Mouse (Mus musculus) midbrain, embryonic 16.5 days (tissue): ENCODE measurements around the gene Sept9. TPM values are rescaled to one million over a fixed set of nuclear protein-coding genes. Genes with fewer than 3 reads are reported as not detected.

Experiments used
- ATAC-seq: fragments of 200-750 bp; cut with Nextera tagmentation; 2 replicates; pipeline ENCODE4 v1.8.0; 2017; ENCODE audit warnings: moderate TSS enrichment
- H3K27ac ChIP-seq: fragments of 300-500 bp; sonication (generic); 2 replicates; pipeline ENCODE4 v1.5.1; 2014; ENCODE audit warnings: mild to moderate bottlenecking, low read length, mixed read lengths
- H3K27me3 ChIP-seq: fragments of 300-500 bp; sonication (generic); 2 replicates; pipeline ENCODE4 v1.6.1; 2014; ENCODE audit warnings: low read depth, low read length, mixed read lengths; ENCODE audit not compliant: control insufficient read depth, insufficient read depth
- H3K36me3 ChIP-seq: fragments of 300-500 bp; sonication (generic); 2 replicates; pipeline ENCODE4 v1.6.1; 2014; ENCODE audit warnings: mild to moderate bottlenecking, low read length, moderate library complexity, mixed read lengths; ENCODE audit not compliant: control insufficient read depth, insufficient read depth
- H3K4me1 ChIP-seq: fragments of 300-500 bp; sonication (generic); 2 replicates; pipeline ENCODE4 v1.6.1; 2014; ENCODE audit warnings: mild to moderate bottlenecking, low read length, mixed read lengths; ENCODE audit not compliant: control insufficient read depth, insufficient read depth
- H3K4me2 ChIP-seq: fragments of 300-500 bp; sonication (generic); 2 replicates; pipeline ENCODE4 v1.6.1; 2014; ENCODE audit warnings: mild to moderate bottlenecking, low read length, mixed read lengths
- H3K4me3 ChIP-seq: fragments of 300-500 bp; sonication (generic); 2 replicates; pipeline ENCODE4 v1.5.1; 2014; ENCODE audit warnings: low read depth, mild to moderate bottlenecking, low read length, moderate library complexity, mixed read lengths
- H3K9ac ChIP-seq: fragments of 300-500 bp; sonication (generic); 2 replicates; pipeline ENCODE4 v1.6.1; 2014; ENCODE audit warnings: low read depth, low read length, mixed read lengths
- H3K9me3 ChIP-seq: fragments of 300-500 bp; sonication (generic); replicated peaks from 2 replicates; pipeline ENCODE4 v1.6.1; 2014; ENCODE audit warnings: mild to moderate bottlenecking, low read length, mixed read lengths; ENCODE audit not compliant: control insufficient read depth, poor library complexity, severe bottlenecking
- WGBS: fragments of 180-500 bp; shearing (Covaris S2); extraction: QIAGEN DNeasy Blood & Tissue Kit; methylation state at CpG from one replicate; pipeline ENCODE4 v1.1.7; 2014; 5-methylcytosine and 5-hydroxymethylcytosine counted together
- polyA plus RNA-seq: library from polyadenylated mRNA; unstranded; fragments of >200 nt; fragmentation: Nextera tagmentation; extraction: Ambion mirVana; gene quantifications from 2 replicates; pipeline ENCODE4 v1.2.1, GENCODE M21; 2015

The Sept9 gene
- polyA plus RNA-seq, 1 experiment from 2014 or later = 103 TPM

GRCm38 (mm10) chr11:117316441-117317331, 117.2 kb downstream of the Sept9 start:
- H3K4me3 ChIP-seq = no peak overlapping the region
- 45% methylated on average over 16 of the region's 16 CpGs for WGBS
- peaks cover 26% of the 10 kb centered on the region for H3K4me1 ChIP-seq
- no peaks in the 10 kb centered on the region for H3K27me3 ChIP-seq
- peak overlapping the region; percentile 36; the same call in 1 of the 2 replicates for H3K9ac ChIP-seq
- no peak for ATAC-seq
- peak overlapping the region; percentile 30 for H3K4me2 ChIP-seq
- no peaks in the 10 kb centered on the region for H3K9me3 ChIP-seq
- H3K36me3 ChIP-seq = no peaks in the 10 kb centered on the region
- H3K27ac ChIP-seq = peak overlapping the region; percentile 74

GRCm38 (mm10) chr11:117317429-117318101, 118.1 kb downstream of the Sept9 start:
- Histone ChIP-seq H3K9me3 (no peaks in the 10 kb centered on the region), H3K4me3 (no peak overlapping the region), H3K4me2 (peak overlapping the region; percentile 30), H3K9ac (peak overlapping the region; percentile 36; the same call in 1 of the 2 replicates), H3K27ac (peak overlapping the region; percentile 74), H3K36me3 (no peaks in the 10 kb centered on the region), H3K4me1 (peaks cover 26% of the 10 kb centered on the region), H3K27me3 (no peaks in the 10 kb centered on the region)
- WGBS = 14% methylated on average over 20 of the region's 20 CpGs
- no peak for ATAC-seq

DNA sequence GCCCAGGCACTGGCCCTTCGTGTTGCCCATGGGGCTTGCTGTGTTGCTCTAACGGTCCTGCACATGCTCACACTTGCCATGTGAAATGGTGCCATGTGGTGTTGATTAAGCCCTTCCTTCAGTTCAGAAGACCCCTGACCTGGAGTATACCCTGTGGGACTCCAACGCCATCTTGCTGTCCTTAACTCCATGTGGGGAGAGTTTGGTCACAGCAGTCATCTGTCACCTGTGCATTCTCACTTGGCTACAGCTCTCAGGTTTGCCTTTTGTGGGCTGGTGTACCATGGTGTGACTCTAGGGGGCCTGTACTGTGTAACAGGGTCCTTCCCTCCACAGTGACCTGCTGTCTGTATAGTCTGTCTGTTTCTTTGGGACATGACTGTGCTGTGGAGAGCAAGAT, 118.7 kb downstream of the Sept9 start:
- Histone ChIP-seq H3K4me2 (no peak overlapping the region), H3K27me3 (no peaks in the 10 kb centered on the region), H3K36me3 (no peaks in the 10 kb centered on the region), H3K4me3 (no peak overlapping the region), H3K9ac (no peak overlapping the region), H3K27ac (no peak overlapping the region; the same call in 1 of the 2 replicates), H3K9me3 (no peaks in the 10 kb centered on the region), H3K4me1 (peaks cover 26% of the 10 kb centered on the region)
- no peak for ATAC-seq
- WGBS = 56% methylated on average over 3 of the region's 3 CpGs

DNA sequence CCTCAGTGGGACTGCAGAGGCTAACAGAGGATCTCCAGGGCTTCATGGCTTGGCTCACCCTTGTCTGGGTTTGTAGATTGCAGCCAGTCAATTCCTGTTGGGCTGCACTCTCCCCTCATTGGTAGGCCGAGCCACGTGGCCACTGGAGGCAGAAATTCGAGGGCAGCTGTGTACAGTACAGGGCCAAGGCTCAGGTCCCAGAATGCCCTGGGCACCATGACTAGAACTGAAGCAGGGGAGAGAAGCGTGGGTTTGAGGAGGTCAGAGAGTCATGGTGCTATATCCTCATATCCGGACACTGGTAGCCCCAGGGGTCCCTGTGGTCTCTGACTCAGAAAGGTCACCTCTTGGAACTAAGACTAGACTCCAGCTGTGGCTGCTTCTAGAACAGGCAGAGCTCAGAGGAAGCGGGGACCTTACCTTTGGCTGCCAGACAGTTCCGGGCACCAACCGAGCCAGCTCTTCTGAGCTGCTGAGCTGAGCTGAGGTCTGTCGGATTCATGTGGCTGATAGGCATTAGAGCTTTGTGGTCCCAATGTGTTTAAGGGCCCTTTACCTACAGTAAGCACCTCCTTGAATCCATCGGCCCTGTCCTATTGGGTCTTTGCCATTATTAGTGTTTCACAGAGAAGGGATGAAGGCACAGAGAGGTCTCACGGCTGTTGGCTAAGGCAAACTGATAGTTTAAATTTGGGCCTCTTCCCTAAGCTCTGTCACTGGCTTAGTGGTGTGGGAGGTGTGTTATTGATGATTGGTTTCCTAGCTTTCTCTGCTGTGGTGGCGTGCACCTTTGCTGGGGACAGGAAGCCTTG, 119.5 kb downstream of the Sept9 start:
- no peak for ATAC-seq

GRCm38 (mm10) chr11:117319543-117320335, 120.3 kb downstream of the Sept9 start:
- H3K27me3 ChIP-seq = no peaks in the 10 kb centered on the region
- peak overlapping the region; percentile 22; the same call in 1 of the 2 replicates for H3K27ac ChIP-seq
- H3K4me3 ChIP-seq = no peak overlapping the region
- peaks cover 24% of the 10 kb centered on the region for H3K4me1 ChIP-seq
- no peak overlapping the region for H3K9ac ChIP-seq
- ATAC-seq = peak; percentile 40
- H3K36me3 ChIP-seq = no peaks in the 10 kb centered on the region
- H3K9me3 ChIP-seq = no peaks in the 10 kb centered on the region
- no peak overlapping the region for H3K4me2 ChIP-seq
- WGBS = 44% methylated on average over 14 of the region's 15 CpGs

More for the DNA sequence above, 119.5 kb downstream of the Sept9 start:
- H3K9ac ChIP-seq = no peak overlapping the region
- no peaks in the 10 kb centered on the region for H3K27me3 ChIP-seq
- H3K9me3 ChIP-seq = no peaks in the 10 kb centered on the region
- H3K36me3 ChIP-seq = no peaks in the 10 kb centered on the region
- no peak overlapping the region for H3K4me3 ChIP-seq
- peaks cover 24% of the 10 kb centered on the region for H3K4me1 ChIP-seq
- 76% methylated on average over 12 of the region's 12 CpGs for WGBS
- no peak overlapping the region for H3K4me2 ChIP-seq
- peak overlapping the region; percentile 3; the same call in 1 of the 2 replicates for H3K27ac ChIP-seq

GRCm38 (mm10) chr11:117320482-117320881, 121.0 kb downstream of the Sept9 start:
- ATAC-seq = no peak
- no peak overlapping the region for H3K9ac ChIP-seq
- 82% methylated on average over 3 of the region's 3 CpGs for WGBS
- no peaks in the 10 kb centered on the region for H3K36me3 ChIP-seq
- no peaks in the 10 kb centered on the region for H3K9me3 ChIP-seq
- H3K27me3 ChIP-seq = no peaks in the 10 kb centered on the region
- no peak overlapping the region for H3K4me3 ChIP-seq
- peaks cover 24% of the 10 kb centered on the region for H3K4me1 ChIP-seq
- H3K27ac ChIP-seq = peak overlapping the region; percentile 28; the same call in 1 of the 2 replicates
- no peak overlapping the region for H3K4me2 ChIP-seq

GRCm38 (mm10) chr11:117321311-117321971, 122.0 kb downstream of the Sept9 start:
- 78% methylated on average over 9 of the region's 9 CpGs for WGBS
- no peaks in the 10 kb centered on the region for H3K27me3 ChIP-seq
- H3K9me3 ChIP-seq = no peaks in the 10 kb centered on the region
- no peak for ATAC-seq
- no peak overlapping the region for H3K27ac ChIP-seq
- no peak overlapping the region for H3K9ac ChIP-seq
- no peak overlapping the region for H3K4me3 ChIP-seq
- peaks cover 25% of the 10 kb centered on the region for H3K4me1 ChIP-seq
- no peak overlapping the region for H3K4me2 ChIP-seq
- H3K36me3 ChIP-seq = no peaks in the 10 kb centered on the region

- Histone ChIP-seq H3K27ac (no peak overlapping the region), H3K9me3 (no peaks in the 10 kb centered on the region), H3K4me2 (no peak overlapping the region), H3K36me3 (no peaks in the 10 kb centered on the region), H3K4me3 (no peak overlapping the region), H3K27me3 (no peaks in the 10 kb centered on the region), H3K4me1 (peaks cover 20% of the 10 kb centered on the region), H3K9ac (no peak overlapping the region)
- no peak for ATAC-seq
- WGBS = 97% methylated on average over 3 of the region's 3 CpGs
Observed at GRCm38 (mm10) chr11:117322311-117322710, 122.8 kb downstream of the Sept9 start.
